Mouse (Mus musculus) forebrain, embryonic 11.5 days (tissue): ENCODE measurements around the gene Cradd. TPM values are rescaled to one million over a fixed set of nuclear protein-coding genes. Genes with fewer than 3 reads are reported as not detected.

Experiments used
- ATAC-seq: fragments of 200-750 bp; cut with Nextera tagmentation; replicated peaks from 2 replicates; pipeline ENCODE4 v1.8.0; 2017; ENCODE audit warnings: moderate TSS enrichment; ENCODE audit not compliant: low FRiP score
- DNase-seq: peaks from one replicate; pipeline ENCODE4 v3.0.0-alpha.2; 2017; ENCODE audit warnings: low spot score
- H3K27ac ChIP-seq: fragments of 300-500 bp; sonication (generic); 2 replicates; pipeline ENCODE4 v1.5.1; 2014; ENCODE audit warnings: low read depth, low read length
- H3K27me3 ChIP-seq: fragments of 300-500 bp; sonication (generic); 2 replicates; pipeline ENCODE4 v1.6.1; 2014; ENCODE audit warnings: mild to moderate bottlenecking, low read length, mixed read lengths; ENCODE audit not compliant: control insufficient read depth, insufficient read depth
- H3K36me3 ChIP-seq: fragments of 300-500 bp; sonication (generic); 2 replicates; pipeline ENCODE4 v1.6.1; 2014; ENCODE audit warnings: mild to moderate bottlenecking, low read length, moderate library complexity, mixed read lengths; ENCODE audit not compliant: control insufficient read depth, insufficient read depth
- H3K4me1 ChIP-seq: fragments of 300-500 bp; sonication (generic); replicated peaks from 2 replicates; pipeline ENCODE4 v1.6.1; 2014; ENCODE audit warnings: low read length, mixed read lengths; ENCODE audit not compliant: control insufficient read depth, insufficient read depth
- H3K4me2 ChIP-seq: fragments of 300-500 bp; sonication (generic); 2 replicates; pipeline ENCODE4 v1.6.1; 2014; ENCODE audit warnings: low read depth, mild to moderate bottlenecking, low read length, moderate library complexity, mixed read lengths; ENCODE audit not compliant: severe bottlenecking
- H3K4me3 ChIP-seq: fragments of 300-500 bp; sonication (generic); 2 replicates; pipeline ENCODE4 v1.5.1; 2014; ENCODE audit warnings: low read depth, low read length
- H3K9ac ChIP-seq: fragments of 300-500 bp; sonication (generic); 2 replicates; pipeline ENCODE4 v1.6.1; 2014; ENCODE audit warnings: low read length
- H3K9me3 ChIP-seq: fragments of 300-500 bp; sonication (generic); 2 replicates; pipeline ENCODE4 v1.6.1; 2016; ENCODE audit warnings: low read length, mixed read lengths; ENCODE audit not compliant: control insufficient read depth
- WGBS: fragments of 180-500 bp; shearing (Covaris S2); extraction: QIAGEN DNeasy Blood & Tissue Kit; methylation state at CpG from one replicate; pipeline ENCODE4 v1.1.7; 2014; 5-methylcytosine and 5-hydroxymethylcytosine counted together
- polyA plus RNA-seq: library from polyadenylated mRNA; unstranded; fragments of >200 nt; fragmentation: Nextera tagmentation; extraction: Ambion mirVana; gene quantifications from 2 replicates; pipeline ENCODE4 v1.2.1, GENCODE M21; 2014

The Cradd gene
- polyA plus RNA-seq, 1 experiment from 2014 or later, result 16.6 TPM

- ATAC-seq (no peak), DNase-seq (no peak)
- no peaks in the 10 kb centered on the region for H3K36me3 ChIP-seq
- no peak overlapping the region for H3K4me2 ChIP-seq
- no peak overlapping the region for H3K27ac ChIP-seq
- no peak overlapping the region for H3K4me3 ChIP-seq
- no peak overlapping the region for H3K9ac ChIP-seq
- no peaks in the 10 kb centered on the region for H3K27me3 ChIP-seq
- H3K9me3 ChIP-seq, result no peaks in the 10 kb centered on the region
- peaks cover 12% of the 10 kb centered on the region; the same call in 1 of the 2 replicates for H3K4me1 ChIP-seq
These were observed 183.7 kb downstream of the Cradd start for GRCm38 (mm10) chr10:95140191-95140590.

- no peak overlapping the region for H3K4me3 ChIP-seq
- no peak for ATAC-seq
- H3K4me2 ChIP-seq, result no peak overlapping the region
- no peaks in the 10 kb centered on the region for H3K9me3 ChIP-seq
- no peak for DNase-seq
- no peaks in the 10 kb centered on the region for H3K36me3 ChIP-seq
- no peaks in the 10 kb centered on the region for H3K27me3 ChIP-seq
- 81% methylated on average over 8 of the region's 8 CpGs for WGBS
- peaks cover 12% of the 10 kb centered on the region; the same call in 1 of the 2 replicates for H3K4me1 ChIP-seq
- H3K9ac ChIP-seq, result no peak overlapping the region
- no peak overlapping the region for H3K27ac ChIP-seq
These were observed 184.3 kb downstream of the Cradd start for GRCm38 (mm10) chr10:95139645-95140044.

- H3K4me3 ChIP-seq, result no peak overlapping the region
- H3K4me2 ChIP-seq, result no peak overlapping the region
- H3K9ac ChIP-seq, result no peak overlapping the region
- H3K9me3 ChIP-seq, result no peaks in the 10 kb centered on the region
- H3K27ac ChIP-seq, result no peak overlapping the region
- H3K27me3 ChIP-seq, result no peaks in the 10 kb centered on the region
- H3K36me3 ChIP-seq, result no peaks in the 10 kb centered on the region
- ATAC-seq (no peak), DNase-seq (no peak)
- 88% methylated on average over 4 of the region's 4 CpGs for WGBS
- no peaks in the 10 kb centered on the region for H3K4me1 ChIP-seq
These were observed 190.9 kb downstream of the Cradd start for GRCm38 (mm10) chr10:95133057-95133456.

Other genes starting within 250 kb of the Cradd start
- 52.5 and 57.2 TPM in 2 replicates for gene Socs2, start 93.0 kb upstream of the Cradd start, polyA plus RNA-seq
- gene Mrpl42, start 177.8 kb upstream of the Cradd start, polyA plus RNA-seq, result 330 and 345 TPM in 2 replicates
- 499 and 501 TPM in 2 replicates for gene Ube2n, start 191.0 kb upstream of the Cradd start, polyA plus RNA-seq
- 119 and 123 TPM in 2 replicates for gene Nudt4, start 240.0 kb upstream of the Cradd start, polyA plus RNA-seq